Mouse (Mus musculus) heart, postnatal 0 days (tissue): ENCODE results near the gene Cnnm3. TPM values are rescaled to one million over a fixed set of nuclear protein-coding genes. Genes with fewer than 3 reads are reported as not detected.

ENCODE experiments used
- ATAC-seq: fragments of 200-750 bp; cut with Nextera tagmentation; 2 replicates; pipeline ENCODE4 v1.8.0; 2017; ENCODE audit warnings: low read depth, moderate number of reproducible peaks, moderate library complexity; ENCODE audit not compliant: insufficient read depth
- DNase-seq: peaks from one replicate; pipeline ENCODE4 v3.0.0-alpha.2; 2016; ENCODE audit warnings: low spot score
- H3K27ac ChIP-seq: fragments of 300-500 bp; sonication (generic); 2 replicates; pipeline ENCODE4 v1.5.1; 2014; ENCODE audit warnings: low read depth, mild to moderate bottlenecking
- H3K27me3 ChIP-seq: fragments of 300-500 bp; sonication (generic); 2 replicates; pipeline ENCODE4 v1.6.1; 2014; ENCODE audit warnings: low read length, mixed read lengths; ENCODE audit not compliant: control insufficient read depth, insufficient read depth
- H3K36me3 ChIP-seq: fragments of 300-500 bp; sonication (generic); replicated peaks from 2 replicates; pipeline ENCODE4 v1.6.1; 2014; ENCODE audit warnings: low read length, mixed read lengths; ENCODE audit not compliant: control insufficient read depth, insufficient read depth
- H3K4me1 ChIP-seq: fragments of 300-500 bp; sonication (generic); 2 replicates; pipeline ENCODE4 v1.6.1; 2014; ENCODE audit warnings: antibody characterized with exemption; ENCODE audit not compliant: control insufficient read depth, insufficient read depth
- H3K4me2 ChIP-seq: fragments of 300-500 bp; sonication (generic); 2 replicates; pipeline ENCODE4 v1.6.1; 2014; ENCODE audit warnings: low read depth, mild to moderate bottlenecking, low read length, moderate library complexity
- H3K4me3 ChIP-seq: fragments of 300-500 bp; sonication (generic); 2 replicates; pipeline ENCODE4 v1.5.1; 2014; ENCODE audit warnings: low read depth, low read length
- H3K9ac ChIP-seq: fragments of 300-500 bp; sonication (generic); replicated peaks from 2 replicates; pipeline ENCODE4 v1.6.1; 2014; ENCODE audit warnings: low read depth, low read length, mixed read lengths
- H3K9me3 ChIP-seq: fragments of 300-500 bp; sonication (generic); replicated peaks from 2 replicates; pipeline ENCODE4 v1.6.1; 2016; ENCODE audit warnings: low read length; ENCODE audit not compliant: control insufficient read depth
- CTCF ChIP-seq: IDR thresholded peaks from 2 replicates; pipeline ENCODE4 v1.5.1; 2016; ENCODE audit warnings: antibody characterized with exemption, control low read depth, low read depth
- EP300 ChIP-seq: IDR thresholded peaks from 2 replicates; pipeline ENCODE4 v1.6.1; 2016; ENCODE audit warnings: antibody characterized with exemption, low read depth
- WGBS: fragments of 180-500 bp; shearing (Covaris S2); extraction: QIAGEN DNeasy Blood & Tissue Kit; methylation state at CpG from one replicate; pipeline ENCODE4 v1.1.7; 2014; 5-methylcytosine and 5-hydroxymethylcytosine counted together
- polyA plus RNA-seq: library from polyadenylated mRNA; unstranded; fragments of >200 nt; fragmentation: Nextera tagmentation; extraction: Ambion mirVana; gene quantifications from 2 replicates; pipeline ENCODE4 v1.2.1, GENCODE M21; 2015
- total RNA-seq: library from RNA; depleted of rRNA; stranded (reverse); fragments of >200 nt; gene quantifications from 2 replicates; pipeline ENCODE4 v1.2.3, GENCODE M21; 2014; ENCODE audit warnings: low replicate concordance

The Cnnm3 gene
- total and polyA plus RNA-seq, 2 experiments from 2014 or later = 2.0 to 21.4 TPM

DNA sequence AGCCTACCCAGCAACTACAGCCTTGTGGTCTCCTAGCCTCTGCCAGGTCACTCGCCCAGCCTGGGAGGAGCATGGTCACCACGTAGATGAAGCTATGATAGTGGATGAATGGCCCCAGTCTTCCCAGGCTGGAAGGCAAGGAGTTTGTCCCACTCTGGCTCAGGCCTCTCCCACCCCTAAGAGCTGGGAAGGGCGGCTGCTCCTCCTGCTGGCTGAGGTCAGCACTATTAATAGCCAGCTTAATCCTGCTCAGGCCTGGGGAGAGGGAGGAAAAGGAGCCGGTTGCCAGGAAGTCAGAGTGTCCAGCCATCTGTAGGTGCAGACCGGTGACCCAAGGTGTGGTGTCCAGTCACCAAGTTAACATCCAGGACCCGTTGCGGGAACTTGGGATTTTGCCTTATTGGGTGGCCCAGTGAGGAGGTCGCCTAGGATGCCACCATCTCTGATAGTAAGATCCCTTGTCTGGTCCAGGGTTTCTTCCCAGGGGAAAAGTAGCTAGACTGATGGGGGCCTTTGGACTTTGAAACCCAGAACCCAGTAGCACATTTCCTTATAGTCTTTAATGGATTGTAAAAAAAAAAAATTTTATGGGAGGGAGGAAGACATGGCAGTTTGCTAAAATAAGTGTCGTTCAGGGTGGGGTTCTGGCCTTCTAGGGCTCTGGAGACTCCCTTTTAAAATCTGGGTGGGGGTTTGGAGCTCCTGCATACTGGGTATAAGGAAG lies 19.1 kb upstream of the Cnnm3 start:
- no peak for TF ChIP-seq EP300
- TF ChIP-seq CTCF = peak; percentile 72

DNA sequence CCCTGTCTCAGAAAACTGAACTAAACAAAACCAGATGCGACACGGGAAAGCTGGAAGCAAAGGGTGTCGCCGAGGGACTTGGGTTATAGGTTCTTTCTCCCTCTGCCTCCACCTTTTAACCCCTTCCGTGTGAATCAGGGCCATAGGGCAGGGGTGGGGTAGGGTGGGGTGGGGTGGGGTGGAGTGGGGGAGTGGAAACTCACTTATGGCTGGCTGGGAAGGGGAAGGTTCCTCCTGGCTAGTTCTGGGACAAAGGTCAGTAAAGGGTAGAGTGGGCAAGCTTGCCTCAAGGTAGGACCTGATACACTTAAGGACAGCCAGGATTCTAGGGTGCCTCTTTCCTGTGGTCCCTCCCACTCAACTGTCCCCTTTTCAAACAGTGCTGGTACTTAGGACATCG lies 18.4 kb upstream of the Cnnm3 start:
- Histone ChIP-seq H3K9ac (no peak overlapping the region), H3K36me3 (no peaks in the 10 kb centered on the region), H3K27ac (no peak overlapping the region), H3K27me3 (no peaks in the 10 kb centered on the region), H3K4me2 (no peak overlapping the region), H3K9me3 (no peaks in the 10 kb centered on the region), H3K4me1 (peaks cover 10% of the 10 kb centered on the region; the same call in 1 of the 2 replicates), H3K4me3 (no peak overlapping the region)
- 81% methylated on average over 6 of the region's 6 CpGs for WGBS
- TF ChIP-seq EP300 (no peak), CTCF (no peak)
- no peak for ATAC-seq
- no peak for DNase-seq

More for the DNA sequence above, 19.1 kb upstream of the Cnnm3 start:
- Histone ChIP-seq H3K9ac (no peak overlapping the region), H3K27me3 (no peaks in the 10 kb centered on the region), H3K9me3 (no peaks in the 10 kb centered on the region), H3K4me2 (no peak overlapping the region), H3K36me3 (no peaks in the 10 kb centered on the region), H3K27ac (0 out of 2 replicates have a peak overlapping the region, but pooled peaks have one; percentile 1), H3K4me1 (peaks cover 10% of the 10 kb centered on the region; the same call in 1 of the 2 replicates), H3K4me3 (no peak overlapping the region)
- ATAC-seq (peak; percentile 96), DNase-seq (peak; percentile 93)
- WGBS = 21% methylated on average over 9 of the region's 9 CpGs

GRCm38 (mm10) chr1:36496719-36497118 lies 14.9 kb upstream of the Cnnm3 start:
- peak; percentile 53 for TF ChIP-seq CTCF
- TF ChIP-seq EP300 = no peak

GRCm38 (mm10) chr1:36497312-36497711 lies 14.4 kb upstream of the Cnnm3 start:
- no peak overlapping the region for H3K27ac ChIP-seq
- no peaks in the 10 kb centered on the region for H3K27me3 ChIP-seq
- no peak overlapping the region for H3K4me2 ChIP-seq
- DNase-seq = no peak
- TF ChIP-seq EP300 (no peak), CTCF (no peak)
- 83% methylated on average over 2 of the region's 2 CpGs for WGBS
- H3K4me1 ChIP-seq = peaks cover 5% of the 10 kb centered on the region; the same call in 1 of the 2 replicates
- no peak overlapping the region for H3K9ac ChIP-seq
- no peak for ATAC-seq
- H3K36me3 ChIP-seq = no peaks in the 10 kb centered on the region
- no peak overlapping the region for H3K4me3 ChIP-seq
- H3K9me3 ChIP-seq = no peaks in the 10 kb centered on the region

More at GRCm38 (mm10) chr1:36496719-36497118, 14.9 kb upstream of the Cnnm3 start:
- Histone ChIP-seq H3K4me3 (no peak overlapping the region), H3K4me2 (no peak overlapping the region), H3K27ac (no peak overlapping the region), H3K4me1 (peaks cover 10% of the 10 kb centered on the region; the same call in 1 of the 2 replicates), H3K9ac (no peak overlapping the region), H3K9me3 (no peaks in the 10 kb centered on the region), H3K36me3 (no peaks in the 10 kb centered on the region), H3K27me3 (no peaks in the 10 kb centered on the region)
- ATAC-seq = no peak; the same call in 1 of the 2 replicates
- 41% methylated on average over 2 of the region's 2 CpGs for WGBS
- peak; percentile 47 for DNase-seq

DNA sequence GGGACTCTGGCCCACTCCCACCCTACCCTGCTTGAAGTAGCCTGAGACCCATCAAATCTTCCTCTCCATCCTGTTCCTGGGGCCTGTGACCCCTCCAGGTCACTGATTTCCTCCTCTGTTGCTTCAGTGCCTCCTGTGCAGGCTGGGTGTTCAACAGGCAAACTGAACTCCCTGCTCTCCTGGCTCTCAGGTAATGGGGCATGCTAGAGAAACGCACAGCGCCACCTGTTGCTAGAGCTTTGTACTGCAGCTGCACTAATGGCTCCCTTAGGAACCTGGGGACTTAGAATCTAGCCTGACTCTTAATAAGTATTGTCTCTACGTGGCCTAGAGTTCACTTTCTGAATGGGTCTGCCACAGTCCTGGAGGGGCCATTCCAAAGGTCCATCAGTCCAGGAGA lies 10.4 kb upstream of the Cnnm3 start:
- H3K4me2 ChIP-seq = no peak overlapping the region
- DNase-seq (peak; percentile 54), ATAC-seq (no peak)
- H3K4me1 ChIP-seq = no peaks in the 10 kb centered on the region
- no peak overlapping the region for H3K4me3 ChIP-seq
- H3K9me3 ChIP-seq = no peaks in the 10 kb centered on the region
- H3K27ac ChIP-seq = no peak overlapping the region
- no peak overlapping the region for H3K9ac ChIP-seq
- WGBS = 7% methylated on average over 3 of the region's 3 CpGs
- H3K36me3 ChIP-seq = peaks cover 3% of the 10 kb centered on the region; the same call in 1 of the 2 replicates
- TF ChIP-seq EP300 (no peak), CTCF (peak; percentile 93)
- H3K27me3 ChIP-seq = no peaks in the 10 kb centered on the region

- Histone ChIP-seq H3K9me3 (no peaks in the 10 kb centered on the region), H3K9ac (no peak overlapping the region), H3K27ac (no peak overlapping the region), H3K4me1 (peaks cover 5% of the 10 kb centered on the region), H3K36me3 (peaks cover 7% of the 10 kb centered on the region), H3K27me3 (no peaks in the 10 kb centered on the region), H3K4me2 (no peak overlapping the region), H3K4me3 (no peak overlapping the region)
- TF ChIP-seq EP300 (no peak), CTCF (no peak)
- 63% methylated on average over 5 of the region's 5 CpGs for WGBS
- ATAC-seq (no peak), DNase-seq (no peak)
Measured at GRCm38 (mm10) chr1:36508238-36508637, 3.4 kb upstream of the Cnnm3 start.
